Mouse (Mus musculus): Measurements from ENCODE around the gene 4921504E06Rik.

DNA sequence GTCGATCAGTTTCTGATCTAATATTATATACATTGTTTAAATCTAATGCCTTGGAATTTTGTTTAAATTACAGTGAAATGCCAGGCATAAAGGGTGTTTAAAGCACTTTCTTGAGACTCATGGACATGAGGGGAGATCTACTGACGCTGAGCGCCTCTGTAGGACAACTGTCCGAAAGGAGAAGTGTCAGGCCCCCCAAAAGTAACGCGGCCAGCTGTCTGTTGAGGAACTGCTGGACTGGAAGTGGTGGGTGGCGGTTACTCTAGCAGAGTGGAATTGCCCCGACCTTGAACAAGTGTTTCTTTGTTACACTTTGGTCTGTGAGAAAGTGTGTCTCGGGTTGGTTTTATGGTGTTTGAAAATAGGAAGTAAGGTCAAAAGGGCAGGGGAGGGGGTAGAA lies 109.4 kb downstream of the 4921504E06Rik start:
- no peak for TF ChIP-seq CTCF (IDR thresholded peaks at IDR 0.05; ENCODE audit: extremely low read depth, insufficient read depth, low read length)
- TF ChIP-seq POLR2A (IDR thresholded peaks at IDR 0.05; ENCODE audit: extremely low read depth, insufficient read depth, low read length), result no peak

All from cortical plate, adult 2 months (tissue).